Mouse (Mus musculus): Measurements from ENCODE around the gene Mtap. TPM values are rescaled to one million over a fixed set of nuclear protein-coding genes. Genes with fewer than 3 reads are reported as not detected.

Gene Mtap
- polyA plus RNA-seq, 1 experiment from 2014 or later: 13.0 TPM

GRCm38 (mm10) chr4:89106505-89106904 is 30.4 kb upstream of the Mtap start:
- 45% methylated on average over 2 of the region's 2 CpGs for WGBS (ENCODE audit: insufficient replicate concordance)

DNA sequence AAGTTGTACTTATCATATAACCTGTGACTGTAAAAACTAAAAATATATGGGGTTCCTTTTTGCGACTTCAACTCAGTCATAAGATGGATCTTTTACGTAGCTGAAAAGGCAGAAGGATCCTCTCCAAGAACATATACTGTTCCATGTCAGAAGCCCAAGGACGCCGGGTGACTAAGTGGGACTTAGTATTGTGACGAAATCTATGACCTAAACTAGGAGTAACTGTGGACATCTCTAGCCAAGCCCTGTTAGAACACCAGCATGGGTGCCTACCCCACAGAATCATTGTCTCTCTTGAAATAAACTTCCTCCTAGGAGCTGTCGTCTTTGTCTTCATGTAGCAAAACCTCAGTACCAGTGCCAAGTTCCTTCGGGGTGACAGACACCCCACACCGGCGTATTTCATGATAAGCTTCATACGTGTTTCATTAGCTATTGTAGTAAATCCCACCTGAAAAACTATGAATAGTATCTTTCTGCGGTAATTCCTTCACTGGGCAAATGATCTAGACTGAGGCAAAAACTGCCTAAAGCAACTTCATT is 24.7 kb upstream of the Mtap start:
- no peak overlapping the region for H3K4me2 ChIP-seq (ENCODE audit: low read depth, low read length)
- no peak for ATAC-seq (ENCODE audit: low read depth)
- H3K4me3 ChIP-seq (ENCODE audit: low read depth, low read length): no peak overlapping the region
- no peak overlapping the region for H3K27ac ChIP-seq (ENCODE audit: low read length)
- no peaks in the 10 kb centered on the region for H3K9me3 ChIP-seq (replicated peaks; ENCODE audit: control insufficient read depth, low read length)
- 52% methylated on average over 11 of the region's 11 CpGs for WGBS (ENCODE audit: insufficient replicate concordance)
- no peaks in the 10 kb centered on the region for H3K27me3 ChIP-seq (ENCODE audit: control insufficient read depth, insufficient read depth, low read depth, low read length)
- H3K36me3 ChIP-seq (ENCODE audit: control insufficient read depth, insufficient read depth): no peaks in the 10 kb centered on the region
- H3K9ac ChIP-seq (ENCODE audit: low read depth, low read length): no peak overlapping the region
- H3K4me1 ChIP-seq (ENCODE audit: control insufficient read depth, low read depth, low read length): no peaks in the 10 kb centered on the region; the same call in 1 of the 2 replicates

More at GRCm38 (mm10) chr4:89106505-89106904, 30.4 kb upstream of the Mtap start:
- ATAC-seq (ENCODE audit: low read depth): no peak
- H3K27ac ChIP-seq (ENCODE audit: low read length): no peak overlapping the region
- H3K4me3 ChIP-seq (ENCODE audit: low read depth, low read length): no peak overlapping the region
- no peaks in the 10 kb centered on the region for H3K27me3 ChIP-seq (ENCODE audit: control insufficient read depth, insufficient read depth, low read depth, low read length)
- no peaks in the 10 kb centered on the region for H3K36me3 ChIP-seq (ENCODE audit: control insufficient read depth, insufficient read depth)
- no peak overlapping the region for H3K4me2 ChIP-seq (ENCODE audit: low read depth, low read length)
- no peak overlapping the region for H3K9ac ChIP-seq (ENCODE audit: low read depth, low read length)
- no peaks in the 10 kb centered on the region for H3K9me3 ChIP-seq (replicated peaks; ENCODE audit: control insufficient read depth, low read length)
- no peaks in the 10 kb centered on the region for H3K4me1 ChIP-seq (ENCODE audit: control insufficient read depth, low read depth, low read length)

DNA sequence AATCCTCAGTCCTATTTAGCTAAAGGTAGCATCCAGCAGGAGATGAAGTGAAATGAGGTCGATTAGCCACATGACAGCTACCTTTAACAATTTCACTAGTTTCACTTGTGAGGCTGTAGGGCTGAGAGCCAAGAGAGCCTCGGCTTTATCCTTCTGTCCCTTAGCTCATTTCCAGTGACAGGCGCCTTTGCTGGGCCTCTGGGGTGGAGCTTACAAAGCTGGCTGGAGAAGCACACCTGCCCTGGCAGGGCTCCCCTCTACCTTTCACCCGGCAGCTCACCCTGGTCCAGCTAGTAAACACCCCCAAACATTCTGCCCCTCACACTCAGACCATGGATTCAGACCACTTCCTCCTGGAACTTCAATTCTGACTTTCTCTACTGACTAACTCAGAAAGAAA is 24.1 kb upstream of the Mtap start:
- no peak overlapping the region for H3K4me2 ChIP-seq (ENCODE audit: low read depth, low read length)
- H3K27ac ChIP-seq (ENCODE audit: low read length): no peak overlapping the region
- no peak for ATAC-seq (ENCODE audit: low read depth)
- H3K36me3 ChIP-seq (ENCODE audit: control insufficient read depth, insufficient read depth): no peaks in the 10 kb centered on the region
- no peak overlapping the region for H3K9ac ChIP-seq (ENCODE audit: low read depth, low read length)
- no peak overlapping the region for H3K4me3 ChIP-seq (ENCODE audit: low read depth, low read length)
- no peaks in the 10 kb centered on the region for H3K9me3 ChIP-seq (replicated peaks; ENCODE audit: control insufficient read depth, low read length)
- no peaks in the 10 kb centered on the region for H3K27me3 ChIP-seq (ENCODE audit: control insufficient read depth, insufficient read depth, low read depth, low read length)
- no peaks in the 10 kb centered on the region; the same call in 1 of the 2 replicates for H3K4me1 ChIP-seq (ENCODE audit: control insufficient read depth, low read depth, low read length)
- WGBS (ENCODE audit: insufficient replicate concordance): 31% methylated on average over 4 of the region's 4 CpGs

GRCm38 (mm10) chr4:89116006-89116405 is 20.9 kb upstream of the Mtap start:
- 57% methylated on average over 2 of the region's 2 CpGs for WGBS (ENCODE audit: insufficient replicate concordance)
- no peaks in the 10 kb centered on the region for H3K9me3 ChIP-seq (replicated peaks; ENCODE audit: control insufficient read depth, low read length)
- H3K36me3 ChIP-seq (ENCODE audit: control insufficient read depth, insufficient read depth): no peaks in the 10 kb centered on the region
- H3K9ac ChIP-seq (ENCODE audit: low read depth, low read length): no peak overlapping the region
- H3K4me1 ChIP-seq (ENCODE audit: control insufficient read depth, low read depth, low read length): no peaks in the 10 kb centered on the region; the same call in 1 of the 2 replicates
- H3K27me3 ChIP-seq (ENCODE audit: control insufficient read depth, insufficient read depth, low read depth, low read length): no peaks in the 10 kb centered on the region
- H3K4me2 ChIP-seq (ENCODE audit: low read depth, low read length): no peak overlapping the region
- no peak for ATAC-seq (ENCODE audit: low read depth)
- H3K4me3 ChIP-seq (ENCODE audit: low read depth, low read length): no peak overlapping the region
- H3K27ac ChIP-seq (ENCODE audit: low read length): no peak overlapping the region

GRCm38 (mm10) chr4:89119900-89120299 is 17.0 kb upstream of the Mtap start:
- H3K9me3 ChIP-seq (replicated peaks; ENCODE audit: control insufficient read depth, low read length): no peaks in the 10 kb centered on the region
- no peak for ATAC-seq (ENCODE audit: low read depth)
- H3K9ac ChIP-seq (ENCODE audit: low read depth, low read length): no peak overlapping the region

DNA sequence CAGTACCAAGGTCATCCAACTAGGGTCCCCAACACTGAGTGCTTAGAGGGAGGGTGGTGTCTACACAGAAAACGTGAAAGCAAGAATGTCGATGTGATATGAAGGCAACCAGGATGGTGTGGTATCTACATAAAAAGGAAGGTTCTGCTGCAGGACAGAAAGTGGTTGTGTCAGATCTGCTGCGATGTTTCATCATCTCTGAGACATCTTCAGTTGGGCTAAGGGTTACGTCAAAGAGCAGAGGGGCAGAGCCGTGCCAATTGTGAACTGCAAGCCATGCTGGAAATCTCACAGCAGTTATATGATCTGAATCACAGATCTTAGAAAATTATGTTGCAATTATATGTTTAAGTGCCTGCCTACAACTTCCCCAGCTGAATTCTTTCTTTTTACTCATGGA is 16.6 kb upstream of the Mtap start:
- H3K27me3 ChIP-seq (ENCODE audit: control insufficient read depth, insufficient read depth, low read depth, low read length): no peaks in the 10 kb centered on the region
- H3K4me2 ChIP-seq (ENCODE audit: low read depth, low read length): no peak overlapping the region
- peaks cover 3% of the 10 kb centered on the region; the same call in 1 of the 2 replicates for H3K4me1 ChIP-seq (ENCODE audit: control insufficient read depth, low read depth, low read length)
- no peaks in the 10 kb centered on the region for H3K36me3 ChIP-seq (ENCODE audit: control insufficient read depth, insufficient read depth)
- H3K4me3 ChIP-seq (ENCODE audit: low read depth, low read length): no peak overlapping the region
- H3K27ac ChIP-seq (ENCODE audit: low read length): no peak overlapping the region
- WGBS (ENCODE audit: insufficient replicate concordance): 66% methylated on average over 5 of the region's 5 CpGs
- H3K9me3 ChIP-seq (replicated peaks; ENCODE audit: control insufficient read depth, low read length): no peaks in the 10 kb centered on the region
- H3K9ac ChIP-seq (ENCODE audit: low read depth, low read length): no peak overlapping the region
- ATAC-seq (ENCODE audit: low read depth): no peak; the same call in 1 of the 2 replicates

More at GRCm38 (mm10) chr4:89119900-89120299, 17.0 kb upstream of the Mtap start:
- Histone ChIP-seq H3K4me3 (ENCODE audit: low read depth, low read length) (no peak overlapping the region), H3K4me2 (ENCODE audit: low read depth, low read length) (no peak overlapping the region), H3K36me3 (ENCODE audit: control insufficient read depth, insufficient read depth) (no peaks in the 10 kb centered on the region), H3K27me3 (ENCODE audit: control insufficient read depth, insufficient read depth, low read depth, low read length) (no peaks in the 10 kb centered on the region), H3K4me1 (ENCODE audit: control insufficient read depth, low read depth, low read length) (peaks cover 3% of the 10 kb centered on the region; the same call in 1 of the 2 replicates), H3K27ac (ENCODE audit: low read length) (no peak overlapping the region)

- Histone ChIP-seq H3K4me3 (ENCODE audit: low read depth, low read length) (no peak overlapping the region), H3K36me3 (ENCODE audit: control insufficient read depth, insufficient read depth) (no peaks in the 10 kb centered on the region), H3K9me3 (replicated peaks; ENCODE audit: control insufficient read depth, low read length) (no peaks in the 10 kb centered on the region), H3K27ac (ENCODE audit: low read length) (no peak overlapping the region), H3K4me2 (ENCODE audit: low read depth, low read length) (peak overlapping the region; percentile 38), H3K27me3 (ENCODE audit: control insufficient read depth, insufficient read depth, low read depth, low read length) (no peaks in the 10 kb centered on the region), H3K4me1 (ENCODE audit: control insufficient read depth, low read depth, low read length) (peaks cover 3% of the 10 kb centered on the region; the same call in 1 of the 2 replicates), H3K9ac (ENCODE audit: low read depth, low read length) (no peak overlapping the region)
- ATAC-seq (ENCODE audit: low read depth): no peak
- WGBS (ENCODE audit: insufficient replicate concordance): 17% methylated on average over 16 of the region's 16 CpGs
These were observed 13.3 kb upstream of the Mtap start for GRCm38 (mm10) chr4:89123446-89124243.

- peak overlapping the region; percentile 44 for H3K4me2 ChIP-seq (ENCODE audit: low read depth, low read length)
- peaks cover 3% of the 10 kb centered on the region; the same call in 1 of the 2 replicates for H3K4me1 ChIP-seq (ENCODE audit: control insufficient read depth, low read depth, low read length)
- 11% methylated on average over 5 of the region's 5 CpGs for WGBS (ENCODE audit: insufficient replicate concordance)
- H3K27ac ChIP-seq (ENCODE audit: low read length): peak overlapping the region; percentile 59; the same call in 1 of the 2 replicates
- H3K9ac ChIP-seq (ENCODE audit: low read depth, low read length): no peak overlapping the region
- no peaks in the 10 kb centered on the region for H3K27me3 ChIP-seq (ENCODE audit: control insufficient read depth, insufficient read depth, low read depth, low read length)
- H3K36me3 ChIP-seq (ENCODE audit: control insufficient read depth, insufficient read depth): no peaks in the 10 kb centered on the region
- H3K4me3 ChIP-seq (ENCODE audit: low read depth, low read length): peak overlapping the region; percentile 31; the same call in 1 of the 2 replicates
- H3K9me3 ChIP-seq (replicated peaks; ENCODE audit: control insufficient read depth, low read length): no peaks in the 10 kb centered on the region
- ATAC-seq (ENCODE audit: low read depth): no peak; the same call in 1 of the 2 replicates
These were observed 9.2 kb upstream of the Mtap start for GRCm38 (mm10) chr4:89127674-89128073.
